Mouse (Mus musculus) megakaryocyte, embryonic 14.5 days (primary cell): ENCODE measurements around the gene Tspan32.

ENCODE experiments used
- FLI1 ChIP-seq: IDR thresholded peaks from 2 replicates; pipeline ENCODE4 v1.6.1; 2012; ENCODE audit warnings: low read length, inconsistent platforms, mixed read lengths
- GATA1 ChIP-seq: IDR thresholded peaks from 3 replicates; pipeline ENCODE4 v1.6.1; 2012; ENCODE audit warnings: mixed read lengths, low read length, inconsistent platforms, borderline replicate concordance

DNA sequence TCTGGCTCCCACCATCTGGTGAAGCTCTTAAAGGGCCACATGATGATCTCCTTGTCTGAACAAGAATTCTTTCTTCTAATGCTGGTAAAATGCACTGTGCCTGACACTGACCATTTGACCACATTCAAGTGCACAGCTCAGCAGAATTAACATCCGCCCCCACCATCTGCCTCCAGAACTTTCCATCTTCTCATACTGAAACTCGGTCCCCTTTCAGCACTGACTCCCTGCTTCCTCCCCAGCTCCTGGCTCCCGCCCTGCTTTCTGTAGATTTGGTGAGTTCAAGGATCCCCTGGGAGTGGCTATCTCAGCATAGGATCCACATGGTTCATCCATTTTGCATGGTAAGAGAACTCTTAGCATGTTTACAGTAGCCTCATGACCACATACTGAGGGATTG, 15.9 kb downstream of the Tspan32 start:
- TF ChIP-seq GATA1, result no peak
- no peak for TF ChIP-seq FLI1
